Mouse (Mus musculus): ENCODE measurements around the gene Mpnd. TPM values are rescaled to one million over a fixed set of nuclear protein-coding genes. Genes with fewer than 3 reads are reported as not detected.

The Mpnd gene
- polyA plus RNA-seq, 1 experiment from 2014 or later: 62.1 TPM

DNA sequence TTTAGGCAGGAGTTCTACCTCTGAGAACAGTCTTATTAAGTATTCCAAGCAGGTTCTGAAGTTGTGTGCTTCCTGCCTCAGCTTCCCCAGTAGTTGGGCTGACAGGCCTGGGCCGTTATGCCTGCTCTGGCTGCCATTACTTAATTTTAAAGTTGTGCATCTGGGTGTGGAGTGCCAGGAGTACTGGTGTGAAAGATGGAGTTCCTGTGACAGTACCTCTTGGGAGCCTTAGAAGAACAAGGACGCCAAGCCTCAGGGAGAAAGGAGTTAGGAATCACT, 4.4 kb downstream of the Mpnd start:
- Histone ChIP-seq H3K36me3 (peaks cover 39% of the 10 kb centered on the region), H3K4me1 (peaks cover 24% of the 10 kb centered on the region), H3K4me2 (peak overlapping the region; percentile 99), H3K4me3 (peak overlapping the region; percentile 83), H3K27ac (replicated peaks) (no peak overlapping the region), H3K27me3 (replicated peaks) (0 out of 2 replicates have a peak, but pooled peaks cover 5% of the 10 kb centered on the region), H3K9ac (peak overlapping the region; percentile 90), H3K9me3 (no peaks in the 10 kb centered on the region)
- no peak for ATAC-seq (ENCODE audit: extremely low read depth, insufficient number of reproducible peaks, low FRiP score, low TSS enrichment)
- WGBS: 28% methylated on average over 2 of the region's 2 CpGs

DNA sequence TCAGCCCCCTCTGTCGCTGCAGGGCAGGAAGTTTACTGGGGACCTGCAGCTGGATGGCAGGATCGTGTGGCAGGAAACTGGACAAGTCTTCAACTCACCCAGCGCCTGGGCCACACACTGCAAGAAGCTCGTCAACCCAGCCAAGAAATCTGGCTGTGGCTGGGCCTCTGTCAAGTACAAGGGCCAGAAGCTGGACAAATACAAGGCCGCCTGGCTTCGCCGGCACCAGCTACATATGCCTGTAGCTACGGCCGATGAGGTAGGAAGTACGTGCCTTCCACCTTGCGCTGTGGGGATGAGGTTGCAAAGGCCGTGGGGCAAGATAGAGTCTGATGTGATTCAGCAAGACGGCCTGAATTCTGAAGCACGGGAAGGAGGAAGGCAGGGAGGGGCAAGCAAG, 4.7 kb downstream of the Mpnd start:
- Histone ChIP-seq H3K4me1 (peaks cover 24% of the 10 kb centered on the region), H3K9ac (peak overlapping the region; percentile 90)

DNA sequence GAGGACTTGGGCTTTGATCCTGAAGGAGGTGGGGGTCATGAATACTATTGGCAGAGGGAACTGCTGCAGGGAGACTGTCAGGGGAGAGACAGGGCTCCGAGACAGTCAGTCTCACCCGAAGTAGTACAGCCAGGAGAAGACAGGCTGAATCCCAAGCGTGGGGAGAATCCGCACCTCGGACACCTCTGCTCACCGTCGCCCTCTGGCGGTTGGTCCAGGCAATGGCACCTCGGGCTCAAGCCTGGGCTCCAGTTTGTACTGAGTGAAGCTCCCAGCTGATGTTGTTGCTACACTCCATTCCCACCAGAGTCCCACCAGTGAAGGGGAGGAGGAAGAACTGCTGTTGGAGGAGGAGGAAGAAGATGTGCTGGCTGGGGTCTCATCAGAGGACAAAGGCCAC, 5.2 kb downstream of the Mpnd start:
- peak overlapping the region; percentile 83 for H3K4me3 ChIP-seq
- WGBS: 15% methylated on average over 9 of the region's 9 CpGs
- peak overlapping the region; percentile 99 for H3K4me2 ChIP-seq
- 0 out of 2 replicates have a peak overlapping the region, but pooled peaks have one; percentile 90 for H3K9ac ChIP-seq
- peaks cover 47% of the 10 kb centered on the region for H3K36me3 ChIP-seq
- no peaks in the 10 kb centered on the region for H3K9me3 ChIP-seq
- H3K27me3 ChIP-seq (replicated peaks): no peaks in the 10 kb centered on the region
- H3K4me1 ChIP-seq: peaks cover 24% of the 10 kb centered on the region
- ATAC-seq (ENCODE audit: extremely low read depth, insufficient number of reproducible peaks, low FRiP score, low TSS enrichment): no peak
- H3K27ac ChIP-seq (replicated peaks): no peak overlapping the region

More for the DNA sequence above, 4.7 kb downstream of the Mpnd start:
- 70% methylated on average over 14 of the region's 14 CpGs for WGBS
- Histone ChIP-seq H3K4me3 (peak overlapping the region; percentile 83), H3K36me3 (peaks cover 43% of the 10 kb centered on the region), H3K9me3 (no peaks in the 10 kb centered on the region), H3K4me2 (peak overlapping the region; percentile 99), H3K27me3 (replicated peaks) (0 out of 2 replicates have a peak, but pooled peaks cover 1% of the 10 kb centered on the region), H3K27ac (replicated peaks) (no peak overlapping the region)
- ATAC-seq (ENCODE audit: extremely low read depth, insufficient number of reproducible peaks, low FRiP score, low TSS enrichment): no peak

DNA sequence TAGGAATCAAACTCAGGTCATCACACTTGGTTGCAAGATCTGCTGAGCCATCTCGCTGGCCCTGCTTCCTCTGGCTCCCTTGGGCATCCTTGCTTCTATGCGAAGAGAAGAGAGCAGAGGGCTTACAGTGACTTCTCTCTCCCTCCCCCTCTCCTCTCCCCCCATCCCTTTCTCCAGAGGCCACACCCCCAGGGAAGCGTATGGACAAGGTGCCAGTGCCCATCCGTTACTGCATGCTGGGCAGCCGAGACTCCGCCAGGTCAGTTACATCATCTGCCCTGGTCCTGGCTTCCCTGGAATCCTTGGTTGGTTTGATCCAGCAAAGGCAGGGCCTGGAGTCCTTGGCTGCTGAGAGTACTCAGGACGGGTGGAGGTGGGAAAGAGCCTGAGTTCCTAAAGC, 5.9 kb downstream of the Mpnd start:
- no peak overlapping the region for H3K4me3 ChIP-seq
- H3K27ac ChIP-seq (replicated peaks): no peak overlapping the region
- peaks cover 55% of the 10 kb centered on the region for H3K36me3 ChIP-seq
- no peaks in the 10 kb centered on the region for H3K9me3 ChIP-seq
- 80% methylated on average over 7 of the region's 7 CpGs for WGBS
- H3K4me1 ChIP-seq: peaks cover 24% of the 10 kb centered on the region
- ATAC-seq (ENCODE audit: extremely low read depth, insufficient number of reproducible peaks, low FRiP score, low TSS enrichment): no peak
- no peak overlapping the region for H3K9ac ChIP-seq
- H3K27me3 ChIP-seq (replicated peaks): no peaks in the 10 kb centered on the region
- no peak overlapping the region for H3K4me2 ChIP-seq

DNA sequence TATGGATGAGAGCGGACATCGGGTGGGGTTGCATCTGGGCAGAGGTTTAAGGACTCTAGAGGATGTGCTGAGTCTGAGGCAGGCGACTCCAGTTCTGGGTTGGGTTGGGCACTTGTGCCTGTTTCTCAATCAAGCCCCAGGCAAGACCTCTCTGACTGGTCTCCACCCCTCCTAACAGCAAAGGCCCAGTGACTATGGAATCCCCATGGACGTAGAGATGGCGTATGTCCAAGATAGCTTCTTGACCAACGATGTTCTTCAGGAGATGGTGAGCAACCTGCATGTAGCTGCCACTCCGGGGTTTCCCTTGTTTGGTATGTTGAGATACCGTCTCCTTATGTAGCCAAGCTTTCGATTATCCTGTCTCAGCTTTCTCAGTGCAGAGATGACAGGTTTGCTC, 9.8 kb downstream of the Mpnd start:
- H3K27ac ChIP-seq (replicated peaks): no peak overlapping the region
- no peak overlapping the region for H3K4me2 ChIP-seq
- H3K9me3 ChIP-seq: no peaks in the 10 kb centered on the region
- peaks cover 4% of the 10 kb centered on the region for H3K4me1 ChIP-seq
- no peak overlapping the region for H3K9ac ChIP-seq
- no peak for ATAC-seq (ENCODE audit: extremely low read depth, insufficient number of reproducible peaks, low FRiP score, low TSS enrichment)
- 85% methylated on average over 9 of the region's 9 CpGs for WGBS
- H3K27me3 ChIP-seq (replicated peaks): no peaks in the 10 kb centered on the region
- no peak overlapping the region for H3K4me3 ChIP-seq
- peaks cover 93% of the 10 kb centered on the region for H3K36me3 ChIP-seq

DNA sequence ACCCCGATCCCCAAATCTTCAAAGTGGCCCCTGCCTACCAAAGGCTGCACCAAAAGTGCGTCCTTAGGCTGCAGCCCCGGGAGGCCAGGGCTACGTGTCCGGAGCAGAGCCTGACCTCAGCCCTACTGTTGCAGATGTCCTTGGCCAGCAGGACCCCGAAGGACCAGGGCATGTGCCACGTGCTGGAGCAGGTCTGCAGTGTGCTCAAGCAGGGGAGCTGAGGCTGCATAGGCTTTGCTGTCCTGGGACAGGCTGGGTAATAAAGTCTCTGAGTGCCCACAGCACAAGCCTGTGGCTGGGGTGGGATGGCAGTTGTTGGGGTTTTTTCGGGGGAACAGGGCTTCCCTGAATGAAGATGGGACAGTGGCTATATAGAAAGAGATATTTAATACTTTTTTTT, 10.9 kb downstream of the Mpnd start:
- Histone ChIP-seq H3K27me3 (replicated peaks) (no peaks in the 10 kb centered on the region), H3K36me3 (peaks cover 88% of the 10 kb centered on the region), H3K9ac (no peak overlapping the region), H3K4me3 (no peak overlapping the region), H3K4me1 (peaks cover 6% of the 10 kb centered on the region), H3K27ac (replicated peaks) (no peak overlapping the region), H3K4me2 (no peak overlapping the region), H3K9me3 (no peaks in the 10 kb centered on the region)
- ATAC-seq (ENCODE audit: extremely low read depth, insufficient number of reproducible peaks, low FRiP score, low TSS enrichment): no peak
- 86% methylated on average over 8 of the region's 8 CpGs for WGBS

DNA sequence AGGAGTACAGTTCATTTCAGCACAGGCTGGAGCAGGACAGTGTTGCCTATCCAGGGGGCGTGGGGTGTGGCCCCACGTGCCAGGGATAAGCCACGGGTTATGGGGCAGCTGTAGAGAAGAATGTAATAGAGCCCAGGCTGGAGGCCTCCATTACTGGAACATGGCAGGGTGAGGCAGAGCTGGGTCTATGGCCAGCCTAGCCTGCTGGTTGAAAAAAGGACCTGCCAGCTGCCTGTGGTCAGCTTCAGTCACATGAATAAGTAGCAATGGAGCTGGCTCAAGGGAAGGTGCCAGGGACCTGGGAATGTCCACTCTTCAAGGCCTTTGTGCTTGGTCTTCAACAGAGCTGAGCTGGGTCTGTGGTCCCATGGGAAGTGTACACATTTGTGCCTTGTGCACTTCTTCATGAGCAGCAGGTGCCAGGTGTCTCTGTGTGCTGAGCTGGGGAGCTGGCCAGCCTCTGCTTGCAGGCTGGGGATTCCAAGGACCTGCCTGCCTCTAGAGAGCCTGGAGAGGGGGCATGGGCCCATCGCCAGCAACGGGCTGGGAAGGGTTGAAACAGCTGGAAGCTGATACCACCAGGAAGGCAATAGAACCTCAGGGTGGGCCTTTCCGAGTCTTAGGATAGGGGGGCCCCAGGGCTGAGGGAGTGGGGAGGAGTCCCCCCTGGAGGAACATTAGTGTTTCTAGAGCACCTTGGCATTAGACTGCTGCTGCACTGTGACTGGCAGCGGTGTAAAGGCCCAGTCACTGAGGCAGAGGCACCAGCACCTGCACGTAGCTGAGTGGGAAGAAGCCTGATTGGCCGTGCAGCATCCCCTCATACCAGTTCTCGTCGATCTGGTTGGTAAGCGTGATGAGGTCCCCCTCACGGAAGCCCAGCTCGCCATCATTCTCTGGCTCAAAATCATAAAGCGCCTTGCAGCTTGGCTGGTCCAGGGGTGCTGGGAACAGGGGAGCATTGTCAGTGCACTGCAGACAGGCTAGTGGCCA, 11.6 kb downstream of the Mpnd start:
- Histone ChIP-seq H3K9me3 (no peaks in the 10 kb centered on the region), H3K27me3 (replicated peaks) (no peaks in the 10 kb centered on the region), H3K9ac (no peak overlapping the region), H3K36me3 (peaks cover 83% of the 10 kb centered on the region), H3K4me1 (peaks cover 13% of the 10 kb centered on the region), H3K4me2 (no peak overlapping the region), H3K27ac (replicated peaks) (no peak overlapping the region), H3K4me3 (no peak overlapping the region)
- ATAC-seq (ENCODE audit: extremely low read depth, insufficient number of reproducible peaks, low FRiP score, low TSS enrichment): no peak
- 82% methylated on average over 15 of the region's 15 CpGs for WGBS

DNA sequence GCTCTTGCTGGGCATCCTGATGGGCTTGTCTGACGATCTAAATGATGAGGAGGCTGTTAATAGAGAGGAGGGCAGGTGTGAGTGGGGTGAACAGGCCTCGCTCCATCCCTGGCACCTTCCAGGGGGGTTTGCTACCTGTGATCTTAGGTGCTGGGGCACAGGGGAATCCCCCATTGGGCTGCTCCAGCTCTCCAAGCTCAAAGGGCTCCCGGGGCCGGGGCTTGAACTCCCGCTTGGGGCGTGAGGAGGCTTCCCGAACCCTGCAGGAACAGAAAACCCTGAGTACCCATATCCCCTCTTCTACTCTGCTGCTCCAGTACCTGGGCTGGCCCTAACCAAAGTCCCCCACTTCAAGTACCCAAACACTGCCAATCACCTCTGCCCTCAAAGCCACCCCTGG, 12.3 kb downstream of the Mpnd start:
- Histone ChIP-seq H3K4me2 (no peak overlapping the region), H3K9ac (no peak overlapping the region), H3K36me3 (peaks cover 84% of the 10 kb centered on the region), H3K9me3 (no peaks in the 10 kb centered on the region), H3K27ac (replicated peaks) (no peak overlapping the region), H3K27me3 (replicated peaks) (no peaks in the 10 kb centered on the region), H3K4me3 (no peak overlapping the region), H3K4me1 (peaks cover 21% of the 10 kb centered on the region)
- no peak for ATAC-seq (ENCODE audit: extremely low read depth, insufficient number of reproducible peaks, low FRiP score, low TSS enrichment)
- 85% methylated on average over 7 of the region's 7 CpGs for WGBS

DNA sequence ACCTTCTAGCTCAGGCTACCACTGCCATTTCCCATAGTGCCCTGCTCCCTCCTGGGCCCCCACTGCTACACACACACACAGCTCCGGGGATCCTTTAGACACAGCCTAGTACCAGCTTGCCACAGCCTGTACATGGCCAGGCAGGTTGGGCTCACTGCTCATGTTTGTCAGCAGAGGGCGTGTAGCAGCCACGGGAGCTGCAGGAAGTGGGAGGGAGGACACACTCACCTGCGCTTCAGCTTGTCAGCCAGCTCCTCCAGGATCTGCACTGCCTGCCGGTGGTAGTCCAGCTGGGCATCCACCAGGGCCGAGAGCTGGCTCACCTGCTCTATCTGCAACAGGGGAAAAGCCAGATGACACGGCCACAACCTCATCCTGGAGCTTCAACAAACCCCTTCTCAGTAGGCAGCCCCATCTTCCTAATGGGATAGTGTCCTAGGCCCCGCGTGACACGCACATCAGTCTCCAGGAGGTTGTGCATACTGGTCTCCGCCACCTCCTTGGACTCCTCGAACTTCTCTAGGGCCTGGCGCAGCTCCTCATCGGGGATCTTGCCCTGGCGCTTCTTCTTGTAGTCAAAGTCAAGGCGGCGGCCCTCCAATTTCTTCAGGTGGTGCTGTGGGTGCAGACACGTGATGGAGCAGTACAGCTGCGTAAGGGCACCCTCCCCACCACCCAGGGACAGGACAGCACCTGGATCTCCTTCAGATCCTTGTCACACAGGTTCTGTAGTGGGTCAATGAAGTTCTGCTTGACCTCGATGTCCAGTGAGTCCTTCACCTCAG, 13.0 kb downstream of the Mpnd start:
- H3K4me2 ChIP-seq: no peak overlapping the region
- no peaks in the 10 kb centered on the region for H3K27me3 ChIP-seq (replicated peaks)
- H3K27ac ChIP-seq (replicated peaks): no peak overlapping the region
- ATAC-seq (ENCODE audit: extremely low read depth, insufficient number of reproducible peaks, low FRiP score, low TSS enrichment): no peak
- H3K36me3 ChIP-seq: peaks cover 82% of the 10 kb centered on the region
- 69% methylated on average over 20 of the region's 20 CpGs for WGBS
- H3K4me3 ChIP-seq: no peak overlapping the region
- peaks cover 28% of the 10 kb centered on the region for H3K4me1 ChIP-seq
- no peak overlapping the region for H3K9ac ChIP-seq
- H3K9me3 ChIP-seq: no peaks in the 10 kb centered on the region

DNA sequence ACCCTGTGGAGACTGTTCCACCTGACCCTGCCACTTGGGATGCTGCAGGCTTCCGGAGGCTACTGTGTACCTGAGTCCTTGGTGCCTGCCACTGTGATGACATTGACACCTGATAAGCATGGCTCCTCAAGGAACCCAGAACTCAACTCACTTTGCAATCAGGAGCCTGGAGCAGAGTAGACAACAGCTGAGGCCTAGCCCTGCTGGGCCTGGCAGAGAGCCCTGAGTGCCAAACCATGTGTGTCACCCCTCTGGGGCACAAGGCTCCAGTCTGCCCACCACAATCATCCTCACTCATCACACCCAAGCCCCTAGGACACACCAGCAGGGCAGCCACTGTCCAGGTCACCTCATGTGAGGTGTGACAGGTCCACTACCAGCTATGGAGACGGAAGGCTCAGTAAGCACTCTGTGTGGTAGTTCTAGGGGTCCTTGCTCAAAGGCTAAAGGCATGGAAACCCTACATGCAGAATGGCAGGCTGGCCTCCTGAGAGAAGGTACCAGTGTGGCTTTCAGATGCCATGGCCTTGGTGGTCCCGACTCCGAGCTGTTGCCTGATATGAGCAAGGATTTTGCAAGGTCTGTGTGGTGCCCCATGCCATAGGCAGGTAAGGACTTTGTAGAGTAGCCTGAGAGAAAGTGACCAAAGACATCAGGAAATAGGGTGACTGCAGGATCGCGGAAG, 15.0 kb downstream of the Mpnd start:
- Histone ChIP-seq H3K27ac (replicated peaks) (no peak overlapping the region), H3K9me3 (no peaks in the 10 kb centered on the region), H3K4me1 (peaks cover 48% of the 10 kb centered on the region), H3K36me3 (peaks cover 66% of the 10 kb centered on the region), H3K27me3 (replicated peaks) (no peaks in the 10 kb centered on the region), H3K4me3 (no peak overlapping the region), H3K4me2 (no peak overlapping the region), H3K9ac (peak overlapping the region; percentile 2; the same call in 1 of the 2 replicates)
- WGBS: 83% methylated on average over 6 of the region's 6 CpGs
- no peak for ATAC-seq (ENCODE audit: extremely low read depth, insufficient number of reproducible peaks, low FRiP score, low TSS enrichment)
